ENCODE assay signal across 7 mouse cellular contexts in genomic region chr8:64733271-64733943, GRCm38 (mm10). TPM values are rescaled to one million over a fixed set of nuclear protein-coding genes. Genes with fewer than 3 reads are reported as not detected.
DNase-seq lines count a peak whose midpoint lies in the region; ATAC-seq lines count a peak whose summit lies in the region.

Gene Msmo1 (minus strand): TSS chr8:64733792.

- H3K9ac ChIP-seq in intestine, embryonic 15.5 days: peak within 1 kb of the TSS; percentile 49

- H3K27me3 ChIP-seq in intestine, embryonic 15.5 days (replicated peaks): no peaks in the 10 kb centered on the region
- H3K27me3 ChIP-seq in midbrain, embryonic 10.5 days (ENCODE audit: low read depth, poor library complexity, severe bottlenecking): no peaks in the 10 kb centered on the region

- under 1% methylated on average over 60 of the region's 60 CpGs for WGBS in intestine, embryonic 15.5 days
- WGBS in midbrain, embryonic 10.5 days: under 1% methylated on average over 60 of the region's 60 CpGs

- peaks cover 7% of the 10 kb centered on the region; the same call in 1 of the 2 replicates for H3K4me1 ChIP-seq in intestine, embryonic 15.5 days (replicated peaks)
- peaks cover 45% of the 10 kb centered on the region for H3K4me1 ChIP-seq in midbrain, embryonic 10.5 days

- peak; percentile 99 for ATAC-seq in intestine, embryonic 15.5 days

- H3K4me2 ChIP-seq in intestine, embryonic 15.5 days (replicated peaks): peak within 1 kb of the TSS; percentile 59

- peak within 1 kb of the TSS; percentile 53; the same call in 1 of the 2 replicates for H3K27ac ChIP-seq in intestine, embryonic 15.5 days
- H3K27ac ChIP-seq in midbrain, embryonic 10.5 days (replicated peaks): peak within 1 kb of the TSS; percentile 95

- intact Hi-C loops in gastrocnemius, postnatal 36 days (cut with DNase I): loop anchor here (10.0 kb wide), 1 partner anchor 211 kb away; the partner anchor contains the start of gene Tmem192
- intact Hi-C loops in left cerebral cortex, postnatal 25 days (cut with DNase I): loop anchor here (10.0 kb wide), 1 partner anchor 211 kb away; the partner anchor contains the start of gene Tmem192

- peak within 1 kb of the TSS; percentile 50 for H3K4me3 ChIP-seq in intestine, embryonic 15.5 days (replicated peaks)
- H3K4me3 ChIP-seq in midbrain, embryonic 10.5 days: peak within 1 kb of the TSS; percentile 87

- peak; percentile 86 to 89 for DNase-seq in adrenal gland, adult 18-20 months (ENCODE audit: low spot score in 2 of 2)
- peak; percentile 100 for DNase-seq in embryo, embryonic 11 days
- DNase-seq in gastrocnemius, postnatal 36 days: peak; percentile 87 to 96
- peak; percentile 98 to 99 for DNase-seq in left cerebral cortex, postnatal 25 days (ENCODE audit: low spot score in 2 of 2)
- DNase-seq in midbrain, embryonic 10.5 days (ENCODE audit: low spot score): peak; percentile 97
- DNase-seq in right cerebral cortex, postnatal 4 days: peak; percentile 92

- no peaks in the 10 kb centered on the region; the same call in 1 of the 2 replicates for H3K36me3 ChIP-seq in intestine, embryonic 15.5 days
- H3K36me3 ChIP-seq in midbrain, embryonic 10.5 days: peaks cover 31% of the 10 kb centered on the region

- no peaks in the 10 kb centered on the region for H3K9me3 ChIP-seq in intestine, embryonic 15.5 days
- H3K9me3 ChIP-seq in midbrain, embryonic 10.5 days (replicated peaks): no peaks in the 10 kb centered on the region

RNA-seq across cellular contexts. Expression of gene Msmo1, which starts in this region (rescaled TPM):
- total RNA-seq in adrenal gland, adult 18-20 months (2021): 100 to 1,000 TPM; 225 to 240 TPM
- total RNA-seq in gastrocnemius, postnatal 36 days (2021): 1 to 10 TPM; 2.2 to 2.9 TPM
- 193 and 213 TPM in 2 replicates for polyA plus RNA-seq in intestine, embryonic 15.5 days (2015; fragmentation: Nextera tagmentation; extraction: Ambion mirVana)
- total RNA-seq in left cerebral cortex, postnatal 25 days (2021): 10 to 100 TPM; 92.2 to 98.4 TPM
- polyA plus RNA-seq in midbrain, embryonic 10.5 days (2016; fragmentation: Nextera tagmentation; extraction: Ambion mirVana): 234 and 248 TPM in 2 replicates

Comparison
In these comparisons a context has a peak if more than half of its experiments do, and no peak if none do; other contexts are left out.
1. Peak in every context shown above with its lines: DNase-seq, ATAC-seq, H3K4me3 ChIP-seq and H3K27ac ChIP-seq.
2. RNA of gene Msmo1 (total RNA-seq): 225 to 240 TPM in adrenal gland, adult 18-20 months and 92.2 to 98.4 TPM in left cerebral cortex, postnatal 25 days; 2.2 to 2.9 TPM in gastrocnemius, postnatal 36 days; every median in the first group is over 10 times any median in the second.